Comparison of ENCODE assay signal across 8 mouse cellular contexts in the genomic region with DNA sequence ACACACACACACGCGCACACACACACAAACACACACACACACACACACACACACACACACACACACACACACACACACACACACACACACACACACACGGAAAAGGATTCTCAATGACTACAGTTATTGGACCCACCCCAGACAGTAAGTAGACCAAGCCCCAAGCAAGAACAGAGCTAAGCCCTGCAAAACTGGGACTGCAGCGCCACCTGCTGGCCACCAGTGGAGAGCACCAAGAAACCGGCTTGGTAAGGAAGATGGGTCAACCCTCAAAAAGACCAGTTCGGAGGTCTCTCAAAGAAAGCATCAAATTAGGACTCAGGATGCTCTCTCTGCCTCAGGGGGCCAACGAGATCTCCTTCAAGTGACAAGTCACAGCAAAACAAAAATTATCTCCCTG. TPM values are rescaled to one million over a fixed set of nuclear protein-coding genes. Genes with fewer than 3 reads are reported as not detected.
A peak's percentile ranks its signal among the peaks of the same experiment; 100 is the strongest.
DNase-seq lines count a peak whose midpoint lies in the region; ATAC-seq and TF ChIP-seq lines count a peak whose summit lies in the region.

No protein-coding gene starts in this region.

- peak; percentile 31 for DNase-seq in kidney, adult 2 months
- peak; percentile 13 for DNase-seq in cerebellum, adult 11-12 months
- DNase-seq in hindbrain, postnatal 0 days (ENCODE audit: low spot score): peak; percentile 92
- DNase-seq in limb, embryonic 14.5 days (ENCODE audit: low spot score): peak; percentile 65
- peak; percentile 19 for DNase-seq in telencephalon, adult 2 months (ENCODE audit: low read depth, low spot score)

- WGBS in kidney, adult 2 months: 30% methylated on average over 7 of the region's 7 CpGs
- 11% methylated on average over 5 of the region's 7 CpGs for WGBS in kidney, embryonic 15.5 days
- WGBS in forebrain, embryonic 16.5 days: 8% methylated on average over 5 of the region's 7 CpGs
- WGBS in hindbrain, postnatal 0 days: 30% methylated on average over 7 of the region's 7 CpGs
- WGBS in limb, embryonic 14.5 days: 15% methylated on average over 5 of the region's 7 CpGs
- WGBS in neural tube, embryonic 13.5 days: 8% methylated on average over 5 of the region's 7 CpGs

- TF ChIP-seq POLR2A in kidney, adult 2 months (IDR thresholded peaks at IDR 0.05; ENCODE audit: low read depth, low read length): no peak
- TF ChIP-seq POLR2A in limb, embryonic 14.5 days (IDR thresholded peaks at IDR 0.05; ENCODE audit: borderline replicate concordance, extremely low read depth, insufficient read depth, insufficient read length): no peak

- no peak overlapping the region for H3K9ac ChIP-seq in kidney, embryonic 15.5 days
- H3K9ac ChIP-seq in forebrain, embryonic 16.5 days (replicated peaks; ENCODE audit: low read depth, low read length): no peak overlapping the region
- no peak overlapping the region for H3K9ac ChIP-seq in hindbrain, postnatal 0 days (replicated peaks; ENCODE audit: low read length)
- no peak overlapping the region for H3K9ac ChIP-seq in limb, embryonic 14.5 days (ENCODE audit: low read depth, low read length, severe bottlenecking)
- no peak overlapping the region for H3K9ac ChIP-seq in neural tube, embryonic 13.5 days

- no peak for ATAC-seq in kidney, embryonic 15.5 days (replicated peaks; ENCODE audit: low FRiP score)
- peak; percentile 80 for ATAC-seq in forebrain, embryonic 16.5 days
- ATAC-seq in hindbrain, postnatal 0 days: peak; percentile 87
- no peak for ATAC-seq in limb, embryonic 14.5 days (ENCODE audit: low FRiP score, low read depth)
- peak; percentile 83 for ATAC-seq in neural tube, embryonic 13.5 days (ENCODE audit: low read depth)

- H3K4me1 ChIP-seq in kidney, adult 2 months (ENCODE audit: control insufficient read depth, insufficient read depth, low read length): no peaks in the 10 kb centered on the region
- no peaks in the 10 kb centered on the region for H3K4me1 ChIP-seq in kidney, embryonic 15.5 days
- H3K4me1 ChIP-seq in forebrain, embryonic 16.5 days (replicated peaks; ENCODE audit: control insufficient read depth, insufficient read depth, low read length): no peaks in the 10 kb centered on the region; the same call in 1 of the 2 replicates
- H3K4me1 ChIP-seq in hindbrain, postnatal 0 days (ENCODE audit: insufficient read depth, low read length): no peaks in the 10 kb centered on the region
- H3K4me1 ChIP-seq in limb, embryonic 14.5 days (ENCODE audit: control insufficient read depth, insufficient read depth, low read length): no peaks in the 10 kb centered on the region
- H3K4me1 ChIP-seq in neural tube, embryonic 13.5 days (replicated peaks): peaks cover 13% of the 10 kb centered on the region

- H3K9me3 ChIP-seq in kidney, embryonic 15.5 days (replicated peaks): no peaks in the 10 kb centered on the region
- H3K9me3 ChIP-seq in forebrain, embryonic 16.5 days (ENCODE audit: control insufficient read depth, low read length): no peaks in the 10 kb centered on the region
- H3K9me3 ChIP-seq in hindbrain, postnatal 0 days (ENCODE audit: low read length): no peaks in the 10 kb centered on the region
- no peaks in the 10 kb centered on the region for H3K9me3 ChIP-seq in limb, embryonic 14.5 days (ENCODE audit: control insufficient read depth, low read length)
- H3K9me3 ChIP-seq in neural tube, embryonic 13.5 days: no peaks in the 10 kb centered on the region

- no peak overlapping the region for H3K4me3 ChIP-seq in kidney, adult 2 months (ENCODE audit: insufficient read depth, low read depth, low read length)
- H3K4me3 ChIP-seq in kidney, embryonic 15.5 days (replicated peaks): no peak overlapping the region
- no peak overlapping the region for H3K4me3 ChIP-seq in forebrain, embryonic 16.5 days (replicated peaks; ENCODE audit: low read length)
- no peak overlapping the region for H3K4me3 ChIP-seq in hindbrain, postnatal 0 days (ENCODE audit: low read length)
- no peak overlapping the region for H3K4me3 ChIP-seq in limb, embryonic 14.5 days (replicated peaks; ENCODE audit: low read length)
- no peak overlapping the region for H3K4me3 ChIP-seq in neural tube, embryonic 13.5 days

- no peak overlapping the region for H3K27ac ChIP-seq in kidney, adult 2 months (ENCODE audit: insufficient read depth, low read depth, low read length)
- H3K27ac ChIP-seq in kidney, embryonic 15.5 days: no peak overlapping the region
- H3K27ac ChIP-seq in forebrain, embryonic 16.5 days (ENCODE audit: low read length): no peak overlapping the region
- H3K27ac ChIP-seq in hindbrain, postnatal 0 days: no peak overlapping the region
- no peak overlapping the region for H3K27ac ChIP-seq in limb, embryonic 14.5 days (replicated peaks; ENCODE audit: low read depth, low read length)
- H3K27ac ChIP-seq in neural tube, embryonic 13.5 days (replicated peaks): no peak overlapping the region

- peak; percentile 73 for TF ChIP-seq CTCF in kidney, adult 2 months (conservative IDR thresholded peaks at IDR 0.05; ENCODE audit: insufficient read depth, insufficient read length, low read depth, low read length)
- peak; percentile 95 for TF ChIP-seq CTCF in hindbrain, postnatal 0 days (IDR thresholded peaks at IDR 0.05; ENCODE audit: low read depth)

- H3K4me2 ChIP-seq in kidney, embryonic 15.5 days: no peak overlapping the region
- H3K4me2 ChIP-seq in forebrain, embryonic 16.5 days (ENCODE audit: low read length): no peak overlapping the region
- no peak overlapping the region for H3K4me2 ChIP-seq in hindbrain, postnatal 0 days (ENCODE audit: low read depth, low read length)
- no peak overlapping the region for H3K4me2 ChIP-seq in limb, embryonic 14.5 days (replicated peaks; ENCODE audit: low read depth, low read length, severe bottlenecking)
- no peak overlapping the region for H3K4me2 ChIP-seq in neural tube, embryonic 13.5 days

- H3K36me3 ChIP-seq in kidney, adult 2 months (ENCODE audit: control insufficient read depth, insufficient read depth, low read length): no peaks in the 10 kb centered on the region
- H3K36me3 ChIP-seq in kidney, embryonic 15.5 days: no peaks in the 10 kb centered on the region
- H3K36me3 ChIP-seq in forebrain, embryonic 16.5 days (ENCODE audit: control insufficient read depth, insufficient read depth): no peaks in the 10 kb centered on the region
- H3K36me3 ChIP-seq in hindbrain, postnatal 0 days (ENCODE audit: insufficient read depth, low read length): no peaks in the 10 kb centered on the region
- no peaks in the 10 kb centered on the region for H3K36me3 ChIP-seq in limb, embryonic 14.5 days (ENCODE audit: control insufficient read depth, insufficient read depth, low read length)
- no peaks in the 10 kb centered on the region for H3K36me3 ChIP-seq in neural tube, embryonic 13.5 days

- H3K27me3 ChIP-seq in kidney, adult 2 months (replicated peaks; ENCODE audit: control insufficient read depth, insufficient read depth, low read length): no peaks in the 10 kb centered on the region; the same call in 1 of the 2 replicates
- H3K27me3 ChIP-seq in kidney, embryonic 15.5 days: peaks cover 17% of the 10 kb centered on the region
- H3K27me3 ChIP-seq in forebrain, embryonic 16.5 days (replicated peaks; ENCODE audit: control insufficient read depth, insufficient read depth, low read length): 0 out of 2 replicates have a peak, but pooled peaks cover 4% of the 10 kb centered on the region
- no peaks in the 10 kb centered on the region for H3K27me3 ChIP-seq in hindbrain, postnatal 0 days (ENCODE audit: insufficient read depth, low read length)
- no peaks in the 10 kb centered on the region for H3K27me3 ChIP-seq in limb, embryonic 14.5 days (ENCODE audit: control insufficient read depth, insufficient read depth, low read length)
- peaks cover 30% of the 10 kb centered on the region for H3K27me3 ChIP-seq in neural tube, embryonic 13.5 days

RNA-seq across cellular contexts. Expression of a gene that starts 34.2 kb away (rescaled TPM):
- polyA plus RNA-seq in kidney, adult 2 months (2012; rRNA removed): 1.3 and 2.2 TPM in 2 replicates
- 1.1 and 1.4 TPM in 2 replicates for polyA plus RNA-seq in kidney, embryonic 15.5 days (2015; fragmentation: Nextera tagmentation; extraction: Ambion mirVana)
- polyA plus RNA-seq in forebrain, embryonic 16.5 days (2015; fragmentation: Nextera tagmentation; extraction: Ambion mirVana): 0.53 and 0.70 TPM in 2 replicates
- 0.93 and 1.7 TPM in 2 replicates for total RNA-seq in hindbrain, postnatal 0 days (2014; rRNA removed)
- 0.91 and 0.95 TPM in 2 replicates for polyA plus RNA-seq in hindbrain, postnatal 0 days (2015; fragmentation: Nextera tagmentation; extraction: Ambion mirVana)
- polyA plus RNA-seq in limb, embryonic 14.5 days (2012; rRNA removed): 1.6 and 2.1 TPM in 2 replicates
- polyA plus RNA-seq in limb, embryonic 14.5 days (2014; fragmentation: Nextera tagmentation; extraction: Ambion mirVana): 0.32 and 0.68 TPM in 2 replicates
- polyA plus RNA-seq in neural tube, embryonic 13.5 days (2015; fragmentation: Nextera tagmentation; extraction: Ambion mirVana): 0.50 and 1.3 TPM in 2 replicates

RNA-seq across cellular contexts. Expression of a gene that starts 56.6 kb away (rescaled TPM):
- 38.2 and 49.4 TPM in 2 replicates for polyA plus RNA-seq in kidney, adult 2 months (2012; rRNA removed)
- polyA plus RNA-seq in kidney, embryonic 15.5 days (2015; fragmentation: Nextera tagmentation; extraction: Ambion mirVana): 150 and 153 TPM in 2 replicates
- polyA plus RNA-seq in forebrain, embryonic 16.5 days (2015; fragmentation: Nextera tagmentation; extraction: Ambion mirVana): 103 and 115 TPM in 2 replicates
- total RNA-seq in hindbrain, postnatal 0 days (2014; rRNA removed): 33.9 and 45.1 TPM in 2 replicates
- 130 and 142 TPM in 2 replicates for polyA plus RNA-seq in hindbrain, postnatal 0 days (2015; fragmentation: Nextera tagmentation; extraction: Ambion mirVana)
- polyA plus RNA-seq in limb, embryonic 14.5 days (2012; rRNA removed): 78.0 and 83.5 TPM in 2 replicates
- polyA plus RNA-seq in limb, embryonic 14.5 days (2014; fragmentation: Nextera tagmentation; extraction: Ambion mirVana): 139 and 140 TPM in 2 replicates
- 134 and 140 TPM in 2 replicates for polyA plus RNA-seq in neural tube, embryonic 13.5 days (2015; fragmentation: Nextera tagmentation; extraction: Ambion mirVana)

Comparison
In these comparisons a context has a peak if more than half of its experiments do, and no peak if none do; other contexts are left out.
1. DNase-seq: peak in every context shown above with its lines; median percentile 92 in hindbrain, postnatal 0 days; 65 in limb, embryonic 14.5 days; 31 in kidney, adult 2 months; 19 in telencephalon, adult 2 months; 13 in cerebellum, adult 11-12 months.
2. ATAC-seq: peak in forebrain, embryonic 16.5 days (single experiment), hindbrain, postnatal 0 days (single experiment) and neural tube, embryonic 13.5 days (single experiment); none in kidney, embryonic 15.5 days (single experiment) and limb, embryonic 14.5 days (single experiment).